Mouse (Mus musculus) T-cell, adult 2 months (primary cell): ENCODE results near the gene Mpst.

Source experiments
- DNase-seq: peaks from one replicate; pipeline ENCODE4 v3.0.0; 2022; ENCODE audit warnings: low spot score

Mpst gene

GRCm38 (mm10) chr15:78406293-78406934 is at the start of gene Mpst:
Gene Mpst (plus strand): TSS chr15:78406416.
- peak; percentile 84 for DNase-seq

GRCm38 (mm10) chr15:78365916-78366315 is 40.3 kb upstream of the Mpst start:
- no peak for DNase-seq

- DNase-seq = no peak
These were observed 39.3 kb upstream of the Mpst start for GRCm38 (mm10) chr15:78366875-78367274.

- DNase-seq = no peak
These were observed 38.4 kb upstream of the Mpst start for GRCm38 (mm10) chr15:78367811-78368210.

- DNase-seq = peak; percentile 15
These were observed 37.3 kb upstream of the Mpst start for GRCm38 (mm10) chr15:78368926-78369346.

GRCm38 (mm10) chr15:78369641-78370040 is 36.6 kb upstream of the Mpst start:
- no peak for DNase-seq

GRCm38 (mm10) chr15:78372796-78373195 is 33.4 kb upstream of the Mpst start:
- DNase-seq = no peak

GRCm38 (mm10) chr15:78374204-78374603 is 32.0 kb upstream of the Mpst start:
- DNase-seq = no peak

- DNase-seq = no peak
These were observed 28.4 kb upstream of the Mpst start for GRCm38 (mm10) chr15:78377859-78378258.

- no peak for DNase-seq
These were observed 27.7 kb upstream of the Mpst start for GRCm38 (mm10) chr15:78378556-78378955.

- no peak for DNase-seq
These were observed 26.0 kb upstream of the Mpst start for GRCm38 (mm10) chr15:78380208-78380607.

GRCm38 (mm10) chr15:78380741-78381140 is 25.5 kb upstream of the Mpst start:
- DNase-seq = no peak

- no peak for DNase-seq
These were observed 24.1 kb upstream of the Mpst start for GRCm38 (mm10) chr15:78382115-78382514.

GRCm38 (mm10) chr15:78383450-78384219 is 22.6 kb upstream of the Mpst start:
- DNase-seq = no peak

GRCm38 (mm10) chr15:78384220-78385116 is 21.7 kb upstream of the Mpst start:
- DNase-seq = no peak

GRCm38 (mm10) chr15:78385564-78385963 is 20.7 kb upstream of the Mpst start:
- no peak for DNase-seq

- peak; percentile 4 for DNase-seq
These were observed 15.4 kb upstream of the Mpst start for GRCm38 (mm10) chr15:78390855-78391254.

- no peak for DNase-seq
These were observed 10.7 kb upstream of the Mpst start, which contains the start of gene Tex33 for GRCm38 (mm10) chr15:78395478-78395962. Gene Tex33 (minus strand): TSS chr15:78395912.

GRCm38 (mm10) chr15:78401345-78401744 is 4.9 kb upstream of the Mpst start:
- no peak for DNase-seq

GRCm38 (mm10) chr15:78401921-78402320 is 4.3 kb upstream of the Mpst start:
- no peak for DNase-seq

- DNase-seq = no peak
These were observed 3.8 kb upstream of the Mpst start for GRCm38 (mm10) chr15:78402423-78402822.

- DNase-seq = no peak
These were observed 2.9 kb upstream of the Mpst start for GRCm38 (mm10) chr15:78403301-78403741.
